Mouse (Mus musculus) embryo, embryonic 10.5 days (tissue): ENCODE measurements at regions not wholly inside any gene's neighbourhood (a gene's known extent, or its start where the extent isn't known, plus 50 kb on each side); places are given as distances from the start of the nearest gene placed in this dataset.

Source experiments
- DNase-seq: peaks from one replicate; pipeline ENCODE4 v3.0.0-alpha.2; 2015; ENCODE audit warnings: low spot score

DNA sequence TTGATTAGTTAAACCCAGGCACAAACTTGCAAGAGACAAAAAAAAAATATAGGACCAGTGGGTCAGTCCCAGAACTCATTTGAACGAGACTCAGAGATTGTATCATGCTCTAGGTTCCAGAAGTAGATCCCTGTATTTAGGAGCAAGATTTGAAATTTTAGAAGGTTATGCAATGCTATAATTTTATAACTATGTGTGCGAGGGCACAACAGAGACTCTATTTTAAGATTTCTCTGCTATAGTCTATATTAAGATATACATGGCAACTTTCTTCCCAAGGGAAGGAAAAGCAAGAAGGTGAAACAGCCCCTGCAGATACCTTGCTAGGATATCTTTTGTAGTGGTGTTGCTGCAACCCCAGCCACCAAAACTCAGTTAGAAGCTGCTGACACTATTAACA, 55.7 kb downstream of the Otor start:
- no peak for DNase-seq

DNA sequence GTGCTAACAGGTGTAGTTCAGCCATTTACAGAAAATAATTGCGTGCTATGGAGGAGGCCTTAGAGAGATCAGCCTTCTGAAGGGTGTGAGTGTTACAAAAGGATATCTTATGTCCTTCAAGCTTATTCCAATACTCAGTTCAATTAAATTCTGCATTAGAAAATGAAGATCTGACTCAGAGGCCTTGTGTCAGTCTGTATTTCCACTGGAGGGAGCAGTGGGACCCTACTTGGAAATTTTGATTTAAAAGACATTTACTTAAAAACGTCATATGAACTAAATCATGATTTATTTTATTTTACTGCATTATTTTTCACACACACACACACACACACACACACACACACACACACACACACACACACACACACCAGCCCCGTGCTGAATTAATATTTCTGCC, 70.9 kb downstream of the Otor start:
- DNase-seq: no peak

DNA sequence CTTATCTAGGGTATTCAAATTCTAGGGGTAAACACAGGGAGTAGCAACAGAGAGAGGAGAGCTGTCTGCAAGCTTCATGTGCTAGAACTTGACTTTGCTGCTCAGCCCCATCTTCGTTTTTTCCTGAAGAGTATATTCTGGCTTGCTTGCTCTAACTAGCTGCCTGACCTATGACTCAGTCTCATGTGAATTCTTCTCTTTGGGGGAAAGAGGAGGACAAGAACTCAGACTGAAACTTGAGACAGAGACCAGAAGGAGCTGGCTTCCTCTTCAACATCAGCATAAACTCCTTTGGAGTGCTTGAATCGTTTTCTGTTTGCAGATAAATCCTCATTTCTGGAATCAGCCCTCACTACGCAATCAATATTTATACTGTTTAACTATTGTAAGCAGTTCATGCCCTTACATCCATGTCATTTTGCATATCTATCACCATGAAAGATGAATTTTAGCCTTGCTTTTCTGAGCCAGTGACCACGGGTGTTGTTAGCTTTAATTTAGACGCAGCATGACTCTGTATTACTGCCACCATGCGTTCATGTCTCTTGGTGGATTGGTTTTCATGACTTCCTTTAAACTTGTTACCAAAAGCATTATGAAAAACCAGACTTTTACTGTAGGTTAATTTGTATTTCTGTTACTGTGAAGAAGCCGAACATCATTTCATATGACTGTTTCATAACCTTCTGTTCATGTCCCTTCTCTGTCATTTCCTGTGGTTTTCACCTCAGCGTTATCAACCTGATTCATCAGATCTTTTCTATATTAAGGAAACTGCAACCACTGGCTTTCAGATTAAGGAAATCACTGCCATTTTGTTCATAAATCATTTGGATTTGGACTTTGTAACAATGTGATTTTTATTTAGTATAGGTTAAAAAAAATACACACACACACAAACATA, 86.1 kb downstream of the Otor start:
- DNase-seq: no peak

GRCm38 (mm10) chr2:143166771-143167170, 88.5 kb downstream of the Otor start:
- no peak for DNase-seq

DNA sequence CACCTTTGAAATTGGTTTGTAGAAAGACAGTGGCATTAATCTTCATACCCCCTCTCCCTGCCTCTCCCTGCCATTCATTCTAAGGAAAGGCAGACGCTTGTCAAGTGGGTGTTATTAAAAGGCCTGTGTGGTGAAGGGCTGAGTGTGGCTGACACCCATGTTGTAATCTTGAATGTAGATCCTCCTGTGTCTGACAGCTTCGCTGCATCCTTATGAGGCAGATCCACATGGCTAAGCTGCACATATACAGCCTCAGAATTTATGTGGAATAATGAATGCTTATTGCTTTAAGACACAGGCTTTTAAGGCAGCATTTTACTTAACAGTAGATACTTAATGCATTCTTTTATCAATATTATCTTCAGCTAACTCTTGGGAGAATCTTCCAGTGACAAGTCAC, 92.4 kb downstream of the Otor start:
- DNase-seq: no peak

DNA sequence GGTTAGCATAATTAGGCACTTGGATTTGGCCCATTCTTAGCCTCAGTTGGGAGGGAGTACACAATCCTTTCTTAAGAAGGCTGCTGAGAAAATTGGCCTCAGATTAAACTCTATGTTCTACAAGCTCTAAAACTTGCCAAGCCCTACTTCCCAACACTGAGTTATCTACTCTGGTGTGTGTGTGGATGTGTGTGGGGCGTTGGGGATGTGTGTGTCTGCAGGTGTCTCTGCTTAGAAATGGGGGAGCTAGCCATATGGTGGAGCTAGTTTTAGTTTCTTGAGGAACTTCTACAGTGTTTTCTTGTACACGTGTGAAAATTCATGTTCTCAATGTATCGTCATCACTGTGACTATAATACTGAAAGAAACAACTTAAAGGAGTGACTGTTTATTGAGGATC, 106.3 kb downstream of the Otor start:
- no peak for DNase-seq

- DNase-seq: peak; percentile 9
Observed at GRCm38 (mm10) chr2:143192256-143193164, 114.2 kb downstream of the Otor start.

DNA sequence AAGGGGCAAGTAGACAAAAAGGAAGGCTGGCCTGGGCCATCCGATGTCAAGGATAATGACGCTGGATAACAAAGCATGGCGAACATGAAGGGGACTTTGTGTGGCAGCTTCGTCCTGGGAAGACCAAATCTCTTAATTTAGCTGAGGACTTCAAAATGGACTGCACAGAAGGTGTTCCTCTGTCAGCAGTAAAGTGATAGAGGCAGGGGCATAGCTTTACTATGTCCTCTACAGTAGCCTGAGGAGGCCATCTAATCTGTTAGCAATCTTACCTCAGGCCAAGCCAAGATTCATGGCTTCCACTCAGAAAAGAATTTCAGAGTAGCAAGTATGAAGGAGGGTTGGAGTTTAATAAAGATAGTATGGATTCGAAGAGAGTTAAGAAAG, 114.9 kb downstream of the Otor start:
- no peak for DNase-seq

GRCm38 (mm10) chr2:143199583-143200249, 121.4 kb downstream of the Otor start:
- DNase-seq: no peak

DNA sequence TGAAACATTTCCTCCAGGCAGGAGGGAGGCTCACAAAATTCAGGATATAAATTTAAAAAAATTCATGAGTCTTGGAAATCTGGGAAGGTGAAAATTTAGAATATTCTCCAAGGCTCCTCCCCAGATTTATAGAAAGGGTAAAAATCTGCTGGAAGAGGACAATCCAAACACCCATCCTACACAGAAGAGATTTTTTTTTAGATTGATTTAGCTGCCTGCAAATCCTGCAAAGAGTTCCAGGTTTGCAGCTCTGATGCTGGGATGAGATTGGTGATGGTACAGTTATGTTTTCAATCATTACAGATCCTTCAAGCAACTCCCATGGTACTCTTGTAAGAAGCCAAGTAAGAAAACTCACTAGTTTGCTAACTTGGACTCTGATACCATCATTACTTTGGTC, 127.8 kb downstream of the Otor start:
- DNase-seq: no peak

DNA sequence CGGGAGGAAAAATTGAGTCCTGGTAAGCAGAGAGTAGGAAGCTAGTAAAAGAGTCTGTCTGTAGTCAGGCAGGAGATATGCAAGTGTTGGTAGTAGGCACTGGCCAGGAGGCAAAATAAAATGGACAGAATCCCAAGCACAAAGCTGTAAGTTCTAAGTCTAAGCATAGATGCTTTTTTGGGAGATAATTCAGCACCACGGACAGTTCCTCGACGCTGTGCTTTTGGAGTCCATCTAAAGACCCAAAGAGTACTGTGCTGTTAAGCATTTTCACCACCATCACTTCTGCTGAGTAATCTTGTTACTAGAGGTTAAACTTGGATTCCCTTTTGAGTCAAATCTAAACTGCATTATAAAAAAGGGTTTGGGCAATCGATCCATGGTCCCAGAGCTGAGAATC, 128.9 kb downstream of the Otor start:
- DNase-seq: peak; percentile 86

DNA sequence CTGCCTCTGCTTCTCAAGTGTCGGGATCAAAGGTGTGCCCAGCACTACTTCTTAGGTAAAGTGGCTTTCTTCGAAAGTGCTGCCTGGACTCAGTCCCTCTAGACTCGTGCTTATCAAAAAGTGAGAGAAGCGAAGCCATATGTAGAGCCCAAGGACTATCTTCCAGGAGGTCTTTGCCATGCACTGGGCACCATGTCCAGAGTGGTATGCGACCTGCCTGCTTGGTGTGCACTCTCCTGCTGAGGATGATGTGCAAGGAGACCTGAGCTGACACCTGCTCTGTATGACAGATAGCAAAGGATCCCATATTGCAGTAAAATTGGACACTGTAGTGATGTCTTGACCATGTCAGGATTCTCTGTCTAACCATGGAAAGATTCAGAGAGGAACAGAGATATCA, 139.0 kb downstream of the Otor start:
- DNase-seq: no peak

- no peak for DNase-seq
Observed at GRCm38 (mm10) chr2:143217760-143218358, 139.6 kb downstream of the Otor start.

- no peak for DNase-seq
Observed at GRCm38 (mm10) chr2:143222326-143222725, 144.1 kb downstream of the Otor start.

DNA sequence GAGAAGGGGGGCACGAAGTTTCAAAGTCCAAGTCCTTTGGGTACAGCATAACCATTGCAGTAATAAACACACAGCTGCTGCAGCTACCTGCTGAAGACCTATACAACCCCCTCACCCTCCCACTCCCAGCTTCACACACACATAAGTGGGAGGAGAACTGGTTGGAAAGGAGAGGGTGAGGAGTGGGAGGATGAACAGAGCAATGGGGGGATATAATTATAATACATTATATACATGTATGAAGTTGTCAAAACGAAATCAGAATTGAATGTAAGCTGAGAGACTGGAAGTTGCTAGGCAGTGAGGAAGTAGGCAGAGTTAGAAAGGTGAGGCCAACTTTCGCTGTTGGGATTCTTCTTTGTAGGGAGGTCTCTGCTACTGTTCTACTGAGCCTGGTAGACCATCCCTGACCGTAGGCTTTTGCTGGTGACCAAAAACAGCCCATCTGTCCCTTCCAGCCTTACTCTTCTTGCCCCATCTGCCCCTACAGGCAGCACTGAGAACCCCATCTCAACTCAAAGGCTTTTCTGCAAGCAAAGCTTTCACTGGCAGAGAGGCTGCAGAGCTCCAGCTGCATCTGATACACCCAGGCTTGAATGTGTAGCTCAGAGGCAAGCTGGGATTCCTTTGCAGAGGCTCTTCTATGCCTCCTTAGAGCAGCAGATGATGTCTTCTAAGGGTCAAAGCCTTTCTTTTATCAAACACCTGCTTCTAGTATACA, 146.3 kb downstream of the Otor start:
- DNase-seq: no peak

- no peak for DNase-seq
Observed at GRCm38 (mm10) chr2:143233795-143234194, 155.5 kb downstream of the Otor start.

DNA sequence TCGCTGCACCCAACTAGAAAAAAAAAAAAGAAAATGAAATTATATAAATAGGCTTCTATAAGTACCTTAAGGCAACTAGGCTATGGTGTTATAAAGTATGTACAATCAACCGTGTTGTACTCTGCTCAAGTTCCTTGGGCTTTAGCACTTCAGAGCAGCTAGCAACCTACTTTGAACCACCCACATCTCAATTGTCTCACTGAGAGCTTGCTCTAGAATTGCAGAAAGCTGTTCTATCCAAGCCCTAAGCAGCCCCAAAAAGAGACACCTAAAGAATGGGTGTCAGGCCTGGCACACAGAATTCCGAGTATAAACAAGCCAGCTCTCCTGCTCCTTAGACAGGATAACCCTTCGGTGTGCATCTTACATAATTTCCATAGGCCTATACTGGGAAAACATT, 162.0 kb downstream of the Otor start:
- no peak for DNase-seq

- no peak for DNase-seq
Observed at GRCm38 (mm10) chr2:143243741-143244140, 165.5 kb downstream of the Otor start.

- no peak for DNase-seq
Observed at GRCm38 (mm10) chr2:143246131-143246665, 167.9 kb downstream of the Otor start.

- DNase-seq: peak; percentile 19
Observed at GRCm38 (mm10) chr2:143269026-143269425, 190.8 kb downstream of the Otor start.

DNA sequence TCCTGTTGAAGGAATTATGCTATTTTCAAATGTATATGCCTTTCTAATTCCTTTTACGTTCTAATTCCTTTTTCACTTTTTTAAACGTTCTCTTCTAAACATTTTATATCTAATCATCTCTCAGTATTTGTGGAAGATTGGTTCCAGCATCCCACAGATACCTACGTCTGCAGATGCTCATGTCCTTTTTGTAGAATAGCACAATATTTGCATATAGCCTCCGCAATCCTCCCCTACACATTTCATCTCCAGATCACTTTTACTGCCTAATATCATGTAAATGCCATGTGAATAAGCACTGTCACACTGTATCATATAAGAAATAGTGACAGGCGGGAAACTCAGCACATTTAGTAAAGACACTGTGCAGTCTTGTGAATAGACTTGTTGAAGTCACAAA, 192.6 kb downstream of the Otor start:
- DNase-seq: no peak
